Comparison of ENCODE assay signal across 17 mouse cellular contexts in genomic region chr2:75265218-75265617, GRCm38 (mm10).
DNase-seq lines count a peak whose midpoint lies in the region; ATAC-seq lines count a peak whose summit lies in the region.
"Had no signal": no experiment of that assay in that cellular context is flagged by ENCODE, and none has a peak within 500 bp of the region (broad histone marks: within the 10 kb centered on the region; RNA-seq: fewer than 3 reads in every experiment).

No protein-coding gene starts in this region.

- no peak overlapping the region for H3K9ac ChIP-seq in forebrain, embryonic 15.5 days (replicated peaks)
- no peak overlapping the region for H3K9ac ChIP-seq in forebrain, embryonic 13.5 days
- H3K9ac ChIP-seq in neural tube, embryonic 13.5 days, result no peak overlapping the region
- no peak overlapping the region for H3K9ac ChIP-seq in hindbrain, embryonic 16.5 days (ENCODE audit: low read depth, low read length)

- H3K4me3 ChIP-seq in forebrain, embryonic 15.5 days, result no peak overlapping the region
- H3K4me3 ChIP-seq in forebrain, embryonic 13.5 days, result no peak overlapping the region
- H3K4me3 ChIP-seq in neural tube, embryonic 13.5 days, result no peak overlapping the region
- no peak overlapping the region for H3K4me3 ChIP-seq in hindbrain, embryonic 16.5 days (ENCODE audit: low read length)
- H3K4me3 ChIP-seq: left cerebral cortex, adult 2 months; myocyte had no signal

- H3K9me3 ChIP-seq in forebrain, embryonic 15.5 days, result no peaks in the 10 kb centered on the region
- no peaks in the 10 kb centered on the region for H3K9me3 ChIP-seq in forebrain, embryonic 13.5 days (replicated peaks)
- no peaks in the 10 kb centered on the region for H3K9me3 ChIP-seq in neural tube, embryonic 13.5 days
- no peaks in the 10 kb centered on the region for H3K9me3 ChIP-seq in hindbrain, embryonic 16.5 days (ENCODE audit: control insufficient read depth, low read length)

- H3K27me3 ChIP-seq in forebrain, embryonic 15.5 days, result no peaks in the 10 kb centered on the region
- no peaks in the 10 kb centered on the region for H3K27me3 ChIP-seq in forebrain, embryonic 13.5 days
- H3K27me3 ChIP-seq in neural tube, embryonic 13.5 days, result no peaks in the 10 kb centered on the region
- H3K27me3 ChIP-seq in hindbrain, embryonic 16.5 days (replicated peaks; ENCODE audit: control insufficient read depth, insufficient read depth, low read length), result no peaks in the 10 kb centered on the region
- H3K27me3 ChIP-seq: Patski had no signal

- H3K36me3 ChIP-seq in forebrain, embryonic 15.5 days, result no peaks in the 10 kb centered on the region
- H3K36me3 ChIP-seq in forebrain, embryonic 13.5 days (ENCODE audit: poor library complexity, severe bottlenecking), result no peaks in the 10 kb centered on the region
- no peaks in the 10 kb centered on the region for H3K36me3 ChIP-seq in neural tube, embryonic 13.5 days
- H3K36me3 ChIP-seq in hindbrain, embryonic 16.5 days (ENCODE audit: control insufficient read depth, insufficient read depth, low read length), result no peaks in the 10 kb centered on the region

- ATAC-seq in forebrain, embryonic 15.5 days (replicated peaks), result 0 out of 2 replicates have a peak, but pooled peaks have one; percentile 32
- ATAC-seq in forebrain, embryonic 13.5 days, result no peak
- no peak for ATAC-seq in neural tube, embryonic 13.5 days (ENCODE audit: low read depth)
- peak; percentile 73 for ATAC-seq in hindbrain, embryonic 16.5 days
- ATAC-seq: Patski had no signal

- H3K27ac ChIP-seq in forebrain, embryonic 15.5 days (replicated peaks), result peak overlapping the region; percentile 34; the same call in 1 of the 2 replicates
- no peak overlapping the region for H3K27ac ChIP-seq in forebrain, embryonic 13.5 days
- H3K27ac ChIP-seq in neural tube, embryonic 13.5 days (replicated peaks), result peak overlapping the region; percentile 80
- 0 out of 2 replicates have a peak overlapping the region, but pooled peaks have one; percentile 7 for H3K27ac ChIP-seq in hindbrain, embryonic 16.5 days (ENCODE audit: low read depth, low read length)
- H3K27ac ChIP-seq: left cerebral cortex, adult 2 months had no signal

- DNase-seq in neural tube, embryonic 10.5 days (ENCODE audit: extremely low spot score, low spot score), result no peak
- no peak for DNase-seq in gastrocnemius, adult 18-20 months (ENCODE audit: low spot score)
- no peak for DNase-seq in urinary bladder, postnatal 4 days (ENCODE audit: low spot score in 2 of 2)
- DNase-seq in lung, postnatal 14 days, result no peak
- DNase-seq: gastrocnemius, postnatal 25 days; heart, postnatal 4 days; lung, adult 18-20 months; right cerebral cortex, postnatal 4 days; thymus, adult 2 months had no signal

- WGBS in forebrain, embryonic 15.5 days, result 53% methylated on average over 7 of the region's 7 CpGs
- 59% methylated on average over 7 of the region's 7 CpGs for WGBS in forebrain, embryonic 13.5 days
- 61% methylated on average over 7 of the region's 7 CpGs for WGBS in neural tube, embryonic 13.5 days
- 62% methylated on average over 7 of the region's 7 CpGs for WGBS in hindbrain, embryonic 16.5 days

- no peak overlapping the region for H3K4me2 ChIP-seq in forebrain, embryonic 15.5 days (replicated peaks)
- H3K4me2 ChIP-seq in forebrain, embryonic 13.5 days, result no peak overlapping the region
- no peak overlapping the region for H3K4me2 ChIP-seq in neural tube, embryonic 13.5 days
- no peak overlapping the region for H3K4me2 ChIP-seq in hindbrain, embryonic 16.5 days (ENCODE audit: low read length)
- H3K4me2 ChIP-seq: heart, embryonic 11.5 days had no signal

- peaks cover 30% of the 10 kb centered on the region for H3K4me1 ChIP-seq in forebrain, embryonic 15.5 days
- H3K4me1 ChIP-seq in forebrain, embryonic 13.5 days, result peaks cover 23% of the 10 kb centered on the region
- H3K4me1 ChIP-seq in neural tube, embryonic 13.5 days (replicated peaks), result peaks cover 45% of the 10 kb centered on the region
- H3K4me1 ChIP-seq in hindbrain, embryonic 16.5 days (ENCODE audit: control insufficient read depth, insufficient read depth, low read depth, low read length), result peaks cover 7% of the 10 kb centered on the region

Comparison
In these comparisons a context has a peak if more than half of its experiments do, and no peak if none do; other contexts are left out.
1. ATAC-seq: peak in forebrain, embryonic 15.5 days (single experiment) and hindbrain, embryonic 16.5 days (single experiment); none in forebrain, embryonic 13.5 days (single experiment) and neural tube, embryonic 13.5 days (single experiment).